Mouse (Mus musculus) mesoderm, embryonic 11.5 days (tissue): Measurements from ENCODE around the gene Gm20388.

ENCODE experiments used
- DNase-seq: peaks from one replicate; pipeline ENCODE4 v3.0.0-alpha.2; 2012; ENCODE audit warnings: low read depth, low spot score

Gm20388 gene

DNA sequence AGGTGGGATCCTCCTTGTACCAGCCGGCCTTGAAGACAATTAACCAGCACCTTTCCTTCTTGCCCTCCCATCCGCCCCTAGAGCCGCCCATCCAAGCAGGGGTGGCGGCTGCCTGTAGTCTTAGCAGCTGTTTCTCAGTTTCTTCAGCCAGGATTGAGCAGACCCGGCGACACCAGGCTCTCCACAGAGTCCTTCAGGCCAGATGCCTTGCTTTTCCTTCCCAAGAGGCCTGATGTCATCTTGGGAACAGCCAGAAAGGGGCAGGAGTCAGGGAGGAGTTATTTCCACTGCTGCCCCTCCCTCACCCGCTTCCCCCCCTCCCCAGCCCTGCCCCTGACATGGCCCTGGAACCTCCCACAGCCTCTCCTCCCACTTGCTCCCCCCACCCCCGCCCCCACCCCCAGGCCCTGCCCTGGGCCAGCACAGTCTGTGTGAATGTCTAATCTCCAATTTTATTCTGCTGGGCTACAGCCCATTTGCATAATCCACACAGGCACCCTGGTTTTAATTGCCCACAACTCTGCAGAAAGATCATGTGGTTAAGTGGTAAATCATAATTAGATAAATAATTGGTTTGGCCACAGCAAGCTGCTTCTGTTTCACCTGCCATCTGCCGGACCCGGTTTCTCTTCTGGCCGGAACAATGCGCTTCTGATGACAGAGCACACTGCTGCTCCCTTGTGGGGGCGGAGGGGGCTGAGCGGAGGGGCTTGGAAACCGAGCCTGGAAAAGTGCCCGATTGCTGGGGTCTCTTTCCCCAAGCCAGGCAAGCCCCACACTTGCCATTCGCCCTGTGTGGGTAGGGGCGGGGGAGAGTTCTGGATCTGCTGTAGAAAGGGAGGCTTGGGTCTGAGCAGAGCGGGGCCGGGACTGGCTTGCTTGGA, 610.3 kb downstream of the Gm20388 start:
- DNase-seq = no peak

DNA sequence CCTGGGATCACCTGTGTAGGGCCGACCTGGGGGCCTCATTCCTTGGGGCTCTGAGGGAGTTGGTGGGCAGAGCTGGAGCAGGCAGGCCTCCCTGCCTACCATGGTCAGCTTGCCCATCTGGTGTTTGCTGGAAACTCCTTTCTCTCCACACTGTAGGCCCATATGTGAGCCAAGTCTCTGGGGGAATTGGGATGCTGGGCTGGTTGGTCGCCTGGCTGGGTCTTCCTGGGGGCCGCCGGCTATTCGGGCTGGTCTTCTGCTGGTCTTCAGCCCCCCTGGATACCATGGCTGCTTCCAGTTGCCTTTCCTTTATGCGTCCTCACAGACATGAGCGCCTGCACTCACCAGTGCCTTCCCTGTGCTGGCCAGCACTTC, 610.9 kb downstream of the Gm20388 start:
- no peak for DNase-seq

DNA sequence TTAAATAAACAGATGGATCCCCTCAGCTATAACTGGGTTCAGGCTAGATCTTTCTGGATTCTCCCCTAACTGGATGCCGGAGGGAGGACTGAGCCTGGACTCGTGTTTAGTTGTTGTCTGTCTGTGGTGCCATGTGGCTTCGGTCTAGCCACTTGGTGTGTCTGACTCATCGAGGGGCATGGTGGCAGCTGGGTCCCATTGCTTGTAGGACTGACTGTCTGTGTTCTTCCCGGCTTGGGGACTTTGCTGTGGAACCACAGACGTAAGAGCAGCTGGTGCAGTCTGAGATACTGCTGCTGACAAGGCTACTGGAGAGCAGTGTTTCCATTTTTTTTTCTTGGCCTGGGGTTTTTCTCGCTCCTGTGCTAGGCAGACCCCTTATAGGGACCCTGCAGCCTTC, 613.0 kb downstream of the Gm20388 start:
- DNase-seq = no peak

DNA sequence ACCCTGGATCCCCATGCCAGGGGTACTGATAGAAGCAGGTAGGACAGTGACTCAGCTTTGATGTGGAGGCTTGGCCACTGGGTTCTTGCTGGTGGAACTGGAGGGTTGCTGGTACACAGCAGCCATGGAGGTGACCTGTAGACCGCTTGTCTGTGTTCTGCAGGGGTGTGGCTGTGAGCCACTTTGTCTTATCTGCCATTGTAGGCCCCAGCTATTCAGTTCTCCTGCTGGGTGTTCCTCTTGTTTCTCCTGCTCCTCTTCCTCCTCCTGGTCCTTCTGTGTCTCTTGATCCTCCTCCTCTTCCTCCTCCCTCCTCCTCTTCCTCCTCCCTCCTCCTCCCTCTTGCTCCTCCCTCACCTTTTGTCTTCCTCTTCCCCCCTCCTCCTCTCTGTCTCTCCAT, 614.5 kb downstream of the Gm20388 start:
- no peak for DNase-seq

DNA sequence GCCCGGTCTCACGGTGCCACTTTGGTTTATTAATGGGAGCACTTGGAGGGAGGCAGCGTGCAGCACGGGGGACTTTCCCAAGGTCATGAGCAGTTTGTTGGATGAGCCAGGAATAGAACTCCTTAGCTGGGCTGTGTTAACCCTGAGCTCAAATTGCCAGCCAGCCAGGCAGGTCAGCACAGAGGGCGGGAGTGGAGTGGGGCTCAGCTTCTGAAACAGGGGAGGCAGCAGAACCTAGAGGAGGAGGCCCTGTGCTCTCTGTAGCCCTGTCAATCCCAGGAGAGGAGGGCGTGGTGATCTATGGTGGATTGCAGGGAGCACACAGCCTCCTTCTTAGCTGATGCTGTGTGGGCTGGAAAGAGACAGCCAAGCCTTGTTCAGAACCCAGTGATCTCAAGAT, 615.2 kb downstream of the Gm20388 start:
- DNase-seq = no peak

DNA sequence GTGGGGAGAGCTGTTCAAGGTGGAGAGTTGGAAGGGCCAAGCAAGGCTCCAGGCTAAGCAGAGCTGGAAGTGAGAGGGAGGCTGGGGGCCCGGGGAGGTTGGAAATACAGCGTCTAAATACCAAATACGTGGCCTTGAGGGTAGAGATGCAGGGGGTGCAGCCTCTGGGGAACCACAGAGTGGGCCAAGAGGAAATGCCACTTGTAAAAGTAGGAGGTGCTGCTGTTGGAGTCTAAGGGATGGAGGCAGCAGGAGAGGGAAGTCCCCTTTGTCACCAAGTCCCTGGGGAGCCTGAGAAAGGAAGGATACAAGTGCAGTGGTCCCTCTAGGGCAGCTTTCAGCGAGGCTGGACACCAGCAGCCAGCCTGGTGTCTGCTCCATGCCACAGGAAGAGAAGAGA, 615.9 kb downstream of the Gm20388 start:
- DNase-seq = no peak

DNA sequence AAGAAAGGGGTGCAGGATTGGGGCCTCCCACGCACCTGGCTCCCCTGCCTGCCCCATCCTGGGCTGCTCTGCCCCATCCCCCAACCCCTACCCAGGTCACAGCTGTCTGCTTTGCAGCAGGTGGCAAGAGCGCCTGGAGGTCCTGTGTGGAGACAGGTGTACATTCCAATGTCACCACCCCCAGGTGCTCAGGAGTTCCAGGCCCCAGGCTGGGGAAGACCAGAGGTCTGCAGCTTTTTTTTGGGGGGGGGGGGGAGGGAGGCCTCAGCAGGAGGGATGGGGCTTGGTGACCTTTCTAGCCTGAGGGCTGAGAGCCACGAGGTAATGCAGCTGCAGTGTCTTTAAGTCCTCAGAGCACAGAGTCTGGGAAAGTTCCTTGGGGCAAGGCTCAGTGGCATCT, 617.7 kb downstream of the Gm20388 start:
- no peak for DNase-seq

DNA sequence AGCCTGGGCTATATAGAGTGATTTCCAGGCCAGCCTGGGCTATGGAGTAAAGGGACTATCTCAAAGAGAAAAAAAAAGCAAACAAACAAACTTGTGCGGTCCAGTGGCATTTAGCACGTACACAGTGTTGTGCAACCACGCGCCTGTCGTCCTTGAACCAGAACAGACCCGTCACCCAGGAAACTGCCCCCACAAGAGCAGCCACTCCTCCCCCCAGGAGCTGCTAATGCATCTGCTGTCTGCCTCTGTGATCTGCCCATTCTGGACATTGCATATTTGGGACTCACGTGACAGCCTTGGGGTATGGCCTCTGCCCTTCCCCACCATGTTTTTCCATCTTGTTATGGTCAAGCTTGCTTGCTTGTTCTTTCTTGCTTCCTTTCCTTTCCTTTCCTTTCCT, 618.6 kb downstream of the Gm20388 start:
- DNase-seq = no peak

DNA sequence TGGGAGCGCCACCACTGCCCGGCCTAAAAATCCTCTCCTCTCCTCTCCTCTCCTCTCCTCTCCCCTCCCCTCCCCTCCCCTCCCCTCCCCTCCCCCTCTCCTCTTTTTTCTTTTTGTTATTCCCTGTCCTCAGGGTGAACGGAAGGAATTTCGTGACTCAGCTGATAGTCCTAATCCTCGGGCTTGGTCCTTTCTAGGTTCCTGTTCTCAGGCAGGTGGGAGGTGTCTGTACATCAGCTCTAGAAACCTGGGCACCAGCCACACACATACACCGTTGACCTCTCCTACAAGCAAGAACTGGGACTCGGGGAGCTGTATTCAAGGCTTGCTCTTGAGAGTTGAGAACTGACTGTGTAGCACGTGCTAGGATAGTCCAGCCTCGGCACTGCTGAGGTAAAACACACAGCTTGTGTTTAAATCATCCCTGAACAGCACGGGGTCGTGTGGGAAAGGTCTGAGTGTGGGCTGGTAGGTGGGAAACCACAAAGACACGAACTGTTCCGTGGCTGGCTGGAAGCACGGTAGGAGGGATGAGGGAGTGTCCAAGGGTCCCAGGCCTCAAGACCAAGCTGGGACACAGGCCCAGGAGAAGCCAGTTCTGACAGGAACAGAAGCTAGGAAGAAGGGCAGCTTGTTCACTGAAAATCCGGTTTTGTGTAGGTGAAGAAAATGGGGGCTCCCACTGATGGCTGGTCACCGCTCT, 620.5 kb downstream of the Gm20388 start:
- no peak for DNase-seq

DNA sequence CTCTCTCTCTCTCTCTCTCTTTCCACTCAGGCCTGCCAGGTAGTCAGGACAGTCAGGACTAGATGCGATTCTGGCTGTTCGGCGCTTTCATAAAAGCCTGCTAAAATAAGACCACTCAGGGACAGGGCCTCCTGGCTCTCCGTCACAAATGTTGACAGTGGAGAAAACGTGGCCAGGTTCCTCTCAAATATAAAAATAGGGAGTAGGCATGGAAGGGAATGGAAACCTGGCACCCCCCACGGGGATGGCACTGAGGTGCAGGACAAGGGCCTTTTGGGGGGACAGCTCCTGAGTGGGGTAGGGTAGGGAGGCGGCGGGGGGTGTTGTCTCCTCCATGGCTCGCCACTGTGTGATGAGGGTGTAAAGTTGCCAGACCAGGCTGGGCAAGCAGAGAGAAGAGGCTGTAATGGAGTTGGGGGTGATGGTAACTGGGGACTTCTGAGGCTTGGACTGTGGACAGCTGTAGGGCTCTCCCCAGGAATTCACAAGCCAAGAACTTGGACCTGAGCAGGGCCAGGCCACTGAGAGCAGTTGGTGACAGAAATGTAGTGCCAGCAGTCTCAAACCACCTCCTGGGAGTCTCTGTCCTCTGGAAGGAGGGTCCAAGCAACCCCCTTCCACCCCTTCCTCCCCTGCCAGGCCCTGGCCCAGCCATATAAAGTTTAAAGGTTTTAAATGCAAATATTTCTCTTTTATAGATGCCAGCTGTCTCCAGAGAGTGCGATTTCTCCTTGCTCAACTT, 621.3 kb downstream of the Gm20388 start:
- no peak for DNase-seq

DNA sequence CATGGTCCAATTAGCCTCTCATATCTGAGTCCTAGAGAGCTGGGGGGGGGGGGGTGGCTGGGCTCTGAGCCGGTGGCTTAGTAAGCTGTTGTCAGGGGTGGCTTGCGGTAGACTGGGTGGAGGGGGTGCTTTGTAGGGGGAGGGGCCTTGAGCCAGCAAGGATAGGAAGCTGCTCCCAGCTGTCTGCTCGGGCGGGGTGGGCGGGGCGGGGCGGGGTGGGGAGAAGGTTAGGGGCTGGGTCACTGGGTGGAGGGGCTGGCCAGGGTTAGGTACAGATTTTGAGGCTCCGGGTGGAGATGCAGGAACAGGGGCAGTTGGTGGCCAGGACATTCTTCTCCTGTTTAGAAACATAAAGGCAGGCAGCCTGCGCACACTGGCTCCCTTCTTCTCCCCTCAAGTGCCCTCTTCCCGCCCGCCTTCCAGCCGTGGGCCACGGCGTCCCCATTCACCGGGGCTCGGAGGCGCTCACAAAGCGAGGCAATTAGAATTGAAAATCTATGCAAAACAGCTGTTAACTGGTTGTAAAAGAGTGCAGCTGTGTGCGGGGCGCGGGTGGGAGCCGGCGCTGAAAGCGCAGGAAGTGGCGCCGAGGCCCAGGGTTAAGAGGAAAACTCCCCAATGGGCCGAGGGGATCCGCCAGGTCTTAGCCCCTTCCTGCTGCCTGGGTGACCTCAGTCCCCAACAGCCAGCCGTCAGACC, 622.0 kb downstream of the Gm20388 start:
- DNase-seq = no peak

DNA sequence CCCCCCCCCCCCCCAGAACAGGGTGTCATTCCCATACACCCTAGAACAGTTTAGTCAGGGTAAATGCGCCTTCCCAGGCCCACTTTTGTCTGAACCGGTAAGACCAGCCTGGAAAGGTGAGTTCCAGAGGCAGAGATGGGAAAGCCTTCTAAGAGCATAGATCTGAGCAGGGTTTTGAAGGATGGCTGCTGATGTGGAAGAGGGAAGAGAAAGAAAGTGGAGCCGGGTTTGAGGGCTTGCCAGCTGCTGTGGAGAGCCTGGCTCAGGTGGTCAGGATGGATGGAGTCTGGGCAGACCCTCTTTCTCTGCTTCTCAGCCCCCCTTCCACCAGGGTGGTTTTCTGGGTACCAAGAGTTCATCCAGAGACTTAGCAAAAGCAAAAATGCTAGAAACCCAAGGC, 622.7 kb downstream of the Gm20388 start:
- DNase-seq = no peak

DNA sequence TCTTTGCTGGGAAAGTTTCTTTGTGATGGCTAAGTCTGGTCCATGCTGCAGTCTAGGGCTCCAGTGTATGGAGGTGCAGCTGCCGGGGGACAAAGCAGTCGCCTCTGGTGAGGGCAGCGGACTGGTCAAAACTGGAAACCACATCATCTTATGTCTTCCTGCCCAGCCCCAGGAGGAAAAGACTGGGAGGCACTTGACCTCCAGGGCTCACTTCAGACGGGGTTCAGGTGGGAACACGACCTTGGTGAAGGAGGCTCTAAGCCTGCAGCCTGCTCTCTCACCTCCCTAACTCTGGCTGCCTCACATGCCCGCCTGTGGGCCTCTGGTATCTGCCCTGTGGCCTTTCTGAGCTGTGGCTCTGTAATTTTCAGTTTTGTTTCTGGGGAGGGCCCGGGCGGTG, 623.4 kb downstream of the Gm20388 start:
- DNase-seq = no peak

DNA sequence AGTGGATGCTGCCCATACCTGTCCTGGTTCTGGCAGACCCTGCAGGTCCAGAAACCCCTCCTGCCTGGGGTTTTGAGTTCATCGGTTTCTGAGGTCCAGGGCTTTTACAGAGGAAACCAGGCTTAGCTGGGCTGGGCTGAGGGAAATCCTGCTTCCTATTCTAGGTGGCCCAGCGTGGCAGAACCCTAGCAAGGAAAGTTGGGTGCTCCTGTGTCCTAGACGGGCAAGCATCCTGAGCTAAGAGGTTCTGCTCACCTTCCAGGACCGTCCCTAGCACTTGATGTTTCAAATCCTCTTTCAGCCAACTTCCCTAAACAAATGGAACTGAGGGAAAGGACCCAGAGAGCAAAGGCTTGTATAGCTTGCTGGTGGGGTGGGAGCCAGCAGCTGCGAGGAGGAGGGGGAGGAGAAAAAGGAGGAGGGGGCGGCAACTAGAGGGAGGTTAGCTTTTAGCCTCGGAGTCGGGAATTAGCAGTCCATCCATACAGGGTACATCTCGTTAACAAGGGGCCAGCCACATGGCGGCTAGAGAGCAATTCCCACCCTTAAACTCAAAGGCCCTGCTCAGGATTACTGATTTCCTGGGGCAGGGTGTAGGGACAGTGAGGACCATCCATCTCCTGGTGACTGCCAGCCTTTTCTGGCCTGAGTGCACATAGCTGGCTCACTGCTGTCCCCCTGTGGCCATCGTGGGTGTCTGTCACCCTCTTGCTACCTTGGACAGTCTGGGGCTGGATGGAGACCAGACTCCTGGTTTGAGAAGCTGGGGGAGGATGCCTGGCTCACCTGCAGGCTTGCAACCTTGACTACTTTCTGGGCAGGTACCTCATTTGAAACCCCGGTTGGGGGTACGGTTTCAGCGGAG, 624.1 kb downstream of the Gm20388 start:
- DNase-seq = peak; percentile 93

DNA sequence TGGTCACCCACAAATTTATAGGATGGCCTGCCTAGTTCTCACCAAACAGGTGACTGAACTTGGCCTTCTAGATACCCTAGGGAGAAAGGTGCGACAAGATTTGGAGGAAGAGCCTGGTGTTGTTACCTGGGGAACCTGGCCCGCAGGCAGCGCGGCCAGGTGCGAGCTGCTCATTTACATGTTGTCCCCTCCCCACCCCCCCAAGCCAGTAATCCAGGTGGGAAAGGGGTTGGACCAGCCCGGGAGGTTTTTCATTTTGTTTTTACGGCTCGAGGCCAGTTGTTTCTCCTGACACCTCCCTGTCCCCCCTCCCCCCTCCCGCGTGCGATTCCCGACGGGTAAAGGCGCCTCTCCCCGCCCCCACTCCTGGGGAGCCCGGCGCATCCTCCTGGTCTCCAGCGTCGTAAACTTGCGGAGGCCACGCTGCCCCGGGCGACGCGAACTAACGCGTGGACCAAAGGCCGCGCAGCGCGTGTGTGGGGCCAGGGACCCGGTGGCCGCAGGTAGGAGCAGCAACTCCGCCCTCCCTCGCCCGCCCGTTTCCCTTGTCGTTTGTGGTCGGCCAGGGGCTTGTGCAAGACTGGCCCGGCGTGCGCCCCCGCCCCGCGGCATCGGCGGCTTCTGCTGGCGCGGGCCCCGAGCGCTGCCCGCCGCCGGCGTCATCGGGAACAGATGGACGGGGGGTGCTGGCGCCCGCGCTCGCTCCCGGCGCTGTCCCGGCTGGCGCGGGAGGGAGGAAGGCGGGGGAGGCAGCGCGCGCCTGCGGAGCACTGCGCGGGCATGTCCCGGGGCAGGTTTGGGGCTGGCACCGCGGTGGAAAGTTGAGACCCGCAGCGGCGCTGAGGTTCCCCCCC, 625.0 kb downstream of the Gm20388 start:
- DNase-seq = no peak

DNA sequence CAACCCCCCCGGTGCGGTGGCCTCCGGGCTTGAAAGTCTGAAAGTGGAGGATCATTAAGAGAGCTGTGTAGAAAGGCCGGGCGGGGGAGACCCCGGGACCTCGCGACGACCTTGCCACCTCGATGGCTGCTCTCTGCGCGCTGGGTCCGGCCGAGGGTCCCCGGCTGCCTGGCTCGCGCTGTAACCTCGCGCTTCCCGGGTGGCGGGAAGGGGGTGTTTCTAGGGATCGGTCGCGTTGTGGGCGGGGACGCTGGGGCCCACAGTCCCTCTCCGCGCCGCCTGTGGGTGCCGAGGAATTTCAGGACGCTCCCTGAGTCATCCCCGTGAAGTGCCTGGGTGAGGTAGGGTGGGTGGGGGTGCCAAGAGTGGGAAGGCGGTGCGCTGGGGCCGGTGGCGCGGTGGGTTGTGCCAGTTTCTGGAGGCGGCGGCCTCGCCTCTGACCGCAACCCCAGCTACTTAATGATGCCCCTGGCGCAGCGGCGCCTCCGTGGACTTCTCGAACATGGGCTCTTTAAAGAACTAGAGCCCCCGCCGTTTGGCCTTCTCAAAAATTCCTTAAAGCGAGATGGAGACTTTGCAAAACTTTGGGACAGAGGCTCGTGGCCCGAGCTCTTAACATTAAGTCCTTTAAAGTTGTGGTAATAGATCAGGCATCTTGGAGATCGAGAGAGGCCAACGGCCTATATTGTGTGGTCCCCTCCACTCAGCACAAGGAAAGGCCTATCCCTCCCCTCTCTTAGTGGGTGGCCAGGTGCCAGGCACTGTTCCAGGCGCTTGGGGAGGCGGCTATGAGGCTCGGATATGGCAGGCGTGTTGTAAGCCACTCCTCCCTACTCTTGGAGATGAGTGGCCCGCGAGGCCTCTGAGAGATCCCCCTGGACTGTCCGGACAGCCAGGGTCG, 625.9 kb downstream of the Gm20388 start:
- no peak for DNase-seq

DNA sequence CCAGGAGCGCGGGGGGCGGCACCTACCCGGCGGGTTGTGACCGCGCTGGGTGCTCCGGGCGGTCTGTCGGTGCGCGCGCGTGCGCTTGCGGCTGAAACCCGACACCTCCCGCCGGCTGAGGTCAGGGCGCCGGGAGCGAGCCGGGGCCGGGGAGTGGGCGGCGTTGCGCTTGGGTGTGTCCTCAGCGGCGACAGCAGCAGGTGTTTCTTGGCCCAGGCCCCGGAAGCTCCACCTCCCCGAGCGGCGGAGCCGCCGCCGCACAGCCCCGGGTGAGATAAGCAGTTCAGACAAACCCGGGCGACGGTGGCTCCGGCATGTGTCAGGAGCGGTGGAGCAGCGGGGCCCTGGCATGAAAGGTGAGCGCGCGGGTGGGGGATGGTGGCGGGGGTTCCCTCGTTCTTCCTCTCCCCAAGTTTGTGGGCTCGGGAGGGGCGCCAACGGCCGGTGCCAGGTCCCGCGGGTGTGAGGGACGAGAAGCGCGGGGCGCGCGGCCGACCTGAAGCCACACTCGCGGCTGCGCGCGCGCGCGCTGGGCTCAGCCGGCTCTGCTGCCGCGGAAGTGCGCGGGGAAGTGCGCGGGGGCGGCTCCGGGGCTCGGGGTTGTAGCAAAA, 626.7 kb downstream of the Gm20388 start:
- peak; percentile 84 for DNase-seq

DNA sequence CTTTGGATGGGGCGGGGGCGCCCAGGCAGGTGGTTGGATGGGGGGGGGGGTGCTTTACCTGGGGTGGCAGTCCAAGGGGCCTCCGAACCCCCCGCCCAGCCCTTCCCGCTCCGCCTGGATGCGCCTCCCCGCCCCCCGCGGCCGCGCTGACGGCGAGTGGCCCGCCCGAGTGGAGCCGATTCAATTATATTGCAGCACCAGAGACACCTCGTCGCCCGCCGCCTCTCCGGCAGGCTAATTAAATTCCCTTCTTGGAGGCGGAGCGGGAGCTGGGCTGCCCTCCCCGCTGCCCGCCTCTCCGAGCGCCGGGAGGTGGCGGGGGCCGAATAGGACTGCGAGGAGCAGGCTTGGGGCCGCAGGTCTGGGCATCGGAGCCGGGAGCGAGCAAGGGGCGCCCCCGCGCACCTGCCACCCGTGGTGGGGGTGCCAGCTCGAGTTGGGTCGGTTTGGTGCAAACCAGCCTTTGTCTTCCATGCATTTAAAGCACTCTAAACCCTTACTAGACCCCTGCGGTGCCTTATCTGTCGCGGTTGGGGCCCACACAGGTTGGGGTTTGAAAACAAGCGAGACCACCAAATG, 627.3 kb downstream of the Gm20388 start:
- no peak for DNase-seq
